8 mouse cellular contexts compared by ENCODE assay signal in genomic region chr13:23573898-23574524, GRCm38 (mm10). TPM values are rescaled to one million over a fixed set of nuclear protein-coding genes. Genes with fewer than 3 reads are reported as not detected.
A peak's percentile ranks its signal among the peaks of the same experiment; 100 is the strongest.
DNase-seq lines count a peak whose midpoint lies in the region; ATAC-seq and TF ChIP-seq lines count a peak whose summit lies in the region.
"Not testable (repeated sequence)": the region's sequence is repeated elsewhere in the genome, so short reads cannot be mapped to it uniquely, and the experiment has no call there.

TSS of gene Hist1h2bf (minus strand) at chr13:23574196.
TSS of gene Hist1h2ad (plus strand) at chr13:23574381.

- not testable (repeated sequence) for H3K36me3 ChIP-seq in hindbrain, postnatal 0 days (ENCODE audit: insufficient read depth, low read length)

- H3K4me2 ChIP-seq in hindbrain, postnatal 0 days (ENCODE audit: low read depth, low read length) = peak within 1 kb of the TSS; percentile 59

- H3K27me3 ChIP-seq in hindbrain, postnatal 0 days (ENCODE audit: insufficient read depth, low read length) = not testable (repeated sequence)

- DNase-seq in adipocyte (ENCODE audit: low spot score) = peak; percentile 95
- DNase-seq in gastrocnemius, adult 2 months = peak; percentile 84
- DNase-seq in hindbrain, postnatal 0 days (ENCODE audit: low spot score) = peak; percentile 99
- peak; percentile 79 to 89 for DNase-seq in left cerebral cortex, adult 18-20 months (ENCODE audit: low spot score in 2 of 2)
- DNase-seq in lung, postnatal 4 days = peak; percentile 93 to 94
- peak; percentile 100 for DNase-seq in retina, postnatal 1 day
- peak; percentile 85 for DNase-seq in thymus, postnatal 4 days

- H3K27ac ChIP-seq in cortical plate, adult 2 months (ENCODE audit: insufficient read depth, low read length) = peak within 1 kb of the TSS; percentile 95
- H3K27ac ChIP-seq in gastrocnemius, adult 2 months = peak within 1 kb of the TSS; percentile 83
- H3K27ac ChIP-seq in hindbrain, postnatal 0 days = peak within 1 kb of the TSS; percentile 81

- not testable (repeated sequence) for H3K9ac ChIP-seq in hindbrain, postnatal 0 days (replicated peaks; ENCODE audit: low read length)

- not testable (repeated sequence) for TF ChIP-seq POLR2A in cortical plate, adult 2 months (IDR thresholded peaks at IDR 0.05; ENCODE audit: extremely low read depth, insufficient read depth, low read length)

- peak within 1 kb of the TSS; percentile 32 for H3K4me3 ChIP-seq in cortical plate, adult 2 months (ENCODE audit: insufficient read depth, low read length)
- H3K4me3 ChIP-seq in gastrocnemius, adult 2 months = peak within 1 kb of the TSS; percentile 70
- peak within 1 kb of the TSS; percentile 32 for H3K4me3 ChIP-seq in hindbrain, postnatal 0 days (ENCODE audit: low read length)

- not testable (repeated sequence) for H3K9me3 ChIP-seq in hindbrain, postnatal 0 days (ENCODE audit: low read length)

- not testable (repeated sequence) for H3K4me1 ChIP-seq in cortical plate, adult 2 months (ENCODE audit: control insufficient read depth, insufficient read depth, low read length); hindbrain, postnatal 0 days (ENCODE audit: insufficient read depth, low read length)

- not testable (repeated sequence) for TF ChIP-seq CTCF in cortical plate, adult 2 months (IDR thresholded peaks at IDR 0.05; ENCODE audit: extremely low read depth, insufficient read depth, low read length); gastrocnemius, adult 2 months (IDR thresholded peaks at IDR 0.05); hindbrain, postnatal 0 days (IDR thresholded peaks at IDR 0.05; ENCODE audit: low read depth)

- peak; percentile 95 for ATAC-seq in hindbrain, postnatal 0 days

- intact Hi-C loops in gastrocnemius, adult 2 months (cut with DNase I) = not testable (repeated sequence)

- WGBS in hindbrain, postnatal 0 days = under 1% methylated on average over 30 of the region's 42 CpGs

RNA-seq across cellular contexts. Expression of gene Hist1h2bf, which starts in this region (rescaled TPM):
- polyA plus RNA-seq in cortical plate, adult 2 months (2012; rRNA removed) = 0.67 TPM in 1 of 2 replicates, not detected in the other
- 1 to 10 TPM; 3.6 to 3.8 TPM for total RNA-seq in gastrocnemius, adult 2 months (2021)
- 695 and 1,354 TPM in 2 replicates for total RNA-seq in hindbrain, postnatal 0 days (2014; rRNA removed)
- 1.3 and 2.4 TPM in 2 replicates for polyA plus RNA-seq in hindbrain, postnatal 0 days (2015; fragmentation: Nextera tagmentation; extraction: Ambion mirVana)
- total RNA-seq in left cerebral cortex, adult 18-20 months (2021) = 10 to 100 TPM; 14.7 to 26.1 TPM

RNA-seq across cellular contexts. Expression of gene Hist1h2ad, which starts in this region (rescaled TPM):
- polyA plus RNA-seq in cortical plate, adult 2 months (2012; rRNA removed) = 0.32 and 0.92 TPM in 2 replicates
- 1 to 10 TPM; 1.0 to 1.3 TPM for total RNA-seq in gastrocnemius, adult 2 months (2021)
- total RNA-seq in hindbrain, postnatal 0 days (2014; rRNA removed) = 636 and 885 TPM in 2 replicates
- polyA plus RNA-seq in hindbrain, postnatal 0 days (2015; fragmentation: Nextera tagmentation; extraction: Ambion mirVana) = 0.69 TPM in 1 of 2 replicates, not detected in the other
- 10 to 100 TPM in 1 of 2 experiments, 1 to 10 TPM in 1; 6.3 to 11.0 TPM for total RNA-seq in left cerebral cortex, adult 18-20 months (2021)

Comparison
In these comparisons a context has a peak if more than half of its experiments do, and no peak if none do; other contexts are left out.
1. Peak in every context shown above with its lines: DNase-seq, ATAC-seq, H3K4me3 ChIP-seq and H3K27ac ChIP-seq.
2. RNA of gene Hist1h2bf (total RNA-seq): 695 to 1,354 TPM in hindbrain, postnatal 0 days; 14.7 to 26.1 TPM in left cerebral cortex, adult 18-20 months and 3.6 to 3.8 TPM in gastrocnemius, adult 2 months; every median in the first group is over 10 times any median in the second.
3. RNA of gene Hist1h2ad (total RNA-seq): 636 to 885 TPM in hindbrain, postnatal 0 days; 6.3 to 11.0 TPM in left cerebral cortex, adult 18-20 months and 1.0 to 1.3 TPM in gastrocnemius, adult 2 months; every median in the first group is over 10 times any median in the second.